Mouse (Mus musculus) adrenal gland, postnatal 10 days (tissue): Measurements from ENCODE around the gene Lce3a. TPM values are rescaled to one million over a fixed set of nuclear protein-coding genes. Genes with fewer than 3 reads are reported as not detected.
A peak's percentile ranks its signal among the peaks of the same experiment; 100 is the strongest.

ENCODE experiments used
- DNase-seq: peaks from one replicate; pipeline ENCODE4 v3.0.0; 2021; ENCODE audit warnings: mixed read lengths
- long read RNA-seq, 2 experiments: library from polyadenylated mRNA; stranded (forward); transcript quantifications; one replicate each; pipeline ENCODE4 v2.0.0; 2021
- total RNA-seq, 2 experiments: library from RNA; stranded (reverse); gene quantifications; 2 replicates each; pipeline ENCODE4 v1.2.3; 2021

The Lce3a gene
- total RNA-seq = not detected
- long read RNA-seq, experiment 1 = 0 reads
- long read RNA-seq, experiment 2 = 0 reads

- no peak for DNase-seq
These were observed at the start of gene Lce3a for GRCm38 (mm10) chr3:92926130-92926529. Gene Lce3a (minus strand): TSS chr3:92926230.

- no peak for DNase-seq
These were observed 40.7 kb upstream of the Lce3a start, which contains the start of gene Lce3e for GRCm38 (mm10) chr3:92966761-92967160. Gene Lce3e (plus strand): TSS chr3:92967061.

- no peak for DNase-seq
These were observed 31.1 kb upstream of the Lce3a start, which contains the start of gene Lce3d for GRCm38 (mm10) chr3:92957090-92957489. Gene Lce3d (plus strand): TSS chr3:92957390.

GRCm38 (mm10) chr3:92944186-92944585, 18.2 kb upstream of the Lce3a start, which contains the start of gene Lce3c:
Gene Lce3c (plus strand): TSS chr3:92944486.
- no peak for DNase-seq

GRCm38 (mm10) chr3:92932679-92933078, 6.6 kb upstream of the Lce3a start, which contains the start of gene Lce3b:
Gene Lce3b (plus strand): TSS chr3:92932979.
- no peak for DNase-seq

GRCm38 (mm10) chr3:92920364-92920763, 5.7 kb downstream of the Lce3a start:
- peak; percentile 23 for DNase-seq

- DNase-seq = peak; percentile 19
These were observed 18.5 kb downstream of the Lce3a start for GRCm38 (mm10) chr3:92907571-92907970.

- no peak for DNase-seq
These were observed 20.8 kb downstream of the Lce3a start for GRCm38 (mm10) chr3:92905182-92905581.

- no peak for DNase-seq
These were observed 22.4 kb downstream of the Lce3a start for GRCm38 (mm10) chr3:92903640-92904039.

- DNase-seq = peak; percentile 44
These were observed 23.0 kb downstream of the Lce3a start for GRCm38 (mm10) chr3:92902992-92903391.

GRCm38 (mm10) chr3:92894489-92894888, 31.5 kb downstream of the Lce3a start:
- no peak for DNase-seq

- DNase-seq = peak; percentile 14
These were observed 32.0 kb downstream of the Lce3a start for GRCm38 (mm10) chr3:92894063-92894462.

Other genes starting within 250 kb of the Lce3a start
- gene Lce1c, start 247.0 kb downstream of the Lce3a start, total RNA-seq = not detected
- gene Lce1d, start 239.0 kb downstream of the Lce3a start, total RNA-seq = not detected
- not detected for gene Lce1e, start 217.2 kb downstream of the Lce3a start, total RNA-seq
- gene Lce1f, start 205.9 kb downstream of the Lce3a start, total RNA-seq = not detected
- gene Gm38119, start 187.1 kb downstream of the Lce3a start, total RNA-seq = not detected
- not detected for gene Lce1g, start 173.9 kb downstream of the Lce3a start, total RNA-seq
- not detected for gene Lce1h, start 161.2 kb downstream of the Lce3a start, total RNA-seq
- gene Lce1i, start 147.3 kb downstream of the Lce3a start, total RNA-seq = not detected
- gene Lce1j, start 135.7 kb downstream of the Lce3a start, total RNA-seq = not detected
- gene Lce1k, start 118.3 kb downstream of the Lce3a start, total RNA-seq = not detected
- gene Kprp, start 99.0 kb downstream of the Lce3a start, total RNA-seq = not detected
- gene Lce1l, start 74.9 kb downstream of the Lce3a start, total RNA-seq = not detected
- not detected for gene 2310050C09Rik, start 56.0 kb downstream of the Lce3a start, total RNA-seq
- not detected for gene Lce3b, start 6.7 kb upstream of the Lce3a start, total RNA-seq
- not detected for gene Lce3c, start 18.3 kb upstream of the Lce3a start, total RNA-seq
- gene Lce3d, start 31.2 kb upstream of the Lce3a start, total RNA-seq = not detected
- not detected for gene Lce3e, start 40.8 kb upstream of the Lce3a start, total RNA-seq
- not detected for gene Lce3f, start 66.0 kb upstream of the Lce3a start, total RNA-seq
- gene Crct1, start 89.5 kb upstream of the Lce3a start, total RNA-seq = not detected
- not detected for gene Lce1m, start 92.8 kb upstream of the Lce3a start, total RNA-seq
- not detected for gene Gm4858, start 142.6 kb upstream of the Lce3a start, total RNA-seq
- not detected for gene Crnn, start 218.6 kb upstream of the Lce3a start, total RNA-seq